Mouse (Mus musculus): ENCODE data around the gene Tnni3k. TPM values are rescaled to one million over a fixed set of nuclear protein-coding genes. Genes with fewer than 3 reads are reported as not detected.

Gene Tnni3k
- polyA plus RNA-seq, 2 experiments, result not detected

- Histone ChIP-seq H3K4me1 (replicated peaks; ENCODE audit: control insufficient read depth in 2 of 2, insufficient read depth in 2 of 2, low read length in 1 of 2) (no peaks in the 10 kb centered on the region), H3K36me3 (replicated peaks; ENCODE audit: control insufficient read depth, insufficient read depth, low read depth) (no peaks in the 10 kb centered on the region), H3K9ac (replicated peaks) (no peak overlapping the region), H3K4me3 (ENCODE audit: insufficient read depth in 1 of 2, low read depth in 2 of 2, low read length in 2 of 2) (no peak overlapping the region), H3K9me3 (ENCODE audit: control insufficient read depth, low read length) (no peaks in the 10 kb centered on the region), H3K27ac (no peak overlapping the region), H3K27me3 (ENCODE audit: control insufficient read depth, insufficient read depth, low read length) (no peaks in the 10 kb centered on the region), H3K4me2 (ENCODE audit: low read depth) (no peak overlapping the region)
- ATAC-seq (ENCODE audit: insufficient read depth) (no peak), DNase-seq (ENCODE audit: low read depth in 3 of 3, low spot score in 3 of 3) (no peak)
- TF ChIP-seq CTCF (IDR thresholded peaks at IDR 0.05; ENCODE audit: low read depth) (no peak), EP300 (IDR thresholded peaks at IDR 0.05; ENCODE audit: low read depth) (no peak)
- WGBS (ENCODE audit: insufficient replicate concordance), result 38% methylated on average over 3 of the region's 3 CpGs
These were observed 239.0 kb downstream of the Tnni3k start for GRCm38 (mm10) chr3:154816231-154816630.

- DNase-seq (ENCODE audit: low read depth in 3 of 3, low spot score in 3 of 3) (no peak), ATAC-seq (ENCODE audit: insufficient read depth) (no peak)
- WGBS (ENCODE audit: insufficient replicate concordance), result 29% methylated on average over 2 of the region's 2 CpGs
- H3K4me2 ChIP-seq (ENCODE audit: low read depth), result no peak overlapping the region
- no peaks in the 10 kb centered on the region for H3K27me3 ChIP-seq (ENCODE audit: control insufficient read depth, insufficient read depth, low read length)
- H3K27ac ChIP-seq, result no peak overlapping the region
- no peaks in the 10 kb centered on the region for H3K36me3 ChIP-seq (replicated peaks; ENCODE audit: control insufficient read depth, insufficient read depth, low read depth)
- no peaks in the 10 kb centered on the region for H3K9me3 ChIP-seq (ENCODE audit: control insufficient read depth, low read length)
- TF ChIP-seq CTCF (IDR thresholded peaks at IDR 0.05; ENCODE audit: low read depth) (no peak), EP300 (IDR thresholded peaks at IDR 0.05; ENCODE audit: low read depth) (no peak)
- H3K9ac ChIP-seq (replicated peaks), result no peak overlapping the region
- H3K4me1 ChIP-seq (replicated peaks; ENCODE audit: control insufficient read depth in 2 of 2, insufficient read depth in 2 of 2, low read length in 1 of 2), result no peaks in the 10 kb centered on the region
- H3K4me3 ChIP-seq (ENCODE audit: insufficient read depth in 1 of 2, low read depth in 2 of 2, low read length in 2 of 2), result no peak overlapping the region
These were observed 239.6 kb downstream of the Tnni3k start for GRCm38 (mm10) chr3:154815606-154816005.

- no peaks in the 10 kb centered on the region for H3K36me3 ChIP-seq (replicated peaks; ENCODE audit: control insufficient read depth, insufficient read depth, low read depth)
- H3K4me3 ChIP-seq (ENCODE audit: insufficient read depth in 1 of 2, low read depth in 2 of 2, low read length in 2 of 2), result no peak overlapping the region
- DNase-seq (ENCODE audit: low read depth in 3 of 3, low spot score in 3 of 3) (no peak), ATAC-seq (ENCODE audit: insufficient read depth) (no peak)
- no peak overlapping the region for H3K4me2 ChIP-seq (ENCODE audit: low read depth)
- TF ChIP-seq EP300 (IDR thresholded peaks at IDR 0.05; ENCODE audit: low read depth) (no peak), CTCF (IDR thresholded peaks at IDR 0.05; ENCODE audit: low read depth) (no peak)
- 13% methylated on average over 1 of the region's 1 CpGs for WGBS (ENCODE audit: insufficient replicate concordance)
- H3K27ac ChIP-seq, result no peak overlapping the region
- no peaks in the 10 kb centered on the region for H3K9me3 ChIP-seq (ENCODE audit: control insufficient read depth, low read length)
- no peaks in the 10 kb centered on the region for H3K27me3 ChIP-seq (ENCODE audit: control insufficient read depth, insufficient read depth, low read length)
- no peaks in the 10 kb centered on the region for H3K4me1 ChIP-seq (replicated peaks; ENCODE audit: control insufficient read depth in 2 of 2, insufficient read depth in 2 of 2, low read length in 1 of 2)
- H3K9ac ChIP-seq (replicated peaks), result no peak overlapping the region
These were observed 242.3 kb downstream of the Tnni3k start for GRCm38 (mm10) chr3:154812893-154813292.

DNA sequence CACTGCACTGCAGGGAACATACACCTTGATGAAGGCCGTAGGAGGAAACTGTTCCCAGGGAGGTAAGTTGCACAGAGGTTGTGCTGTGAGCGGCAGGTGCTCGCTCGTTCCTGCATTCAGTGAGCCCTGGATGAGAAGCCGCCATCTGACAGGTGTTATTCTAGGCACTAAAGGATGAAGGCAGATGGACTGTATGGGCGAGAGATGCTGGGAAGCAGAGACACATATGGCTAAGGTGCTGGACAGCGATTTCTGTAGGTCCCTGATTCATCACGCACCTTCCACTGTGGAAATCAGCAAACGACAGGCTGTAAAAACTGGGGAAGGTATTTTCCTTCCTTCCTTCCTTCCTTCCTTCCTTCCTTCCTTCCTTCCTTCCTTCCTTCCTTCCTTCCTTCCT lies 243.4 kb downstream of the Tnni3k start:
- Histone ChIP-seq H3K27me3 (ENCODE audit: control insufficient read depth, insufficient read depth, low read length) (no peaks in the 10 kb centered on the region), H3K4me3 (ENCODE audit: insufficient read depth in 1 of 2, low read depth in 2 of 2, low read length in 2 of 2) (no peak overlapping the region), H3K27ac (no peak overlapping the region), H3K4me1 (replicated peaks; ENCODE audit: control insufficient read depth in 2 of 2, insufficient read depth in 2 of 2, low read length in 1 of 2) (no peaks in the 10 kb centered on the region), H3K36me3 (replicated peaks; ENCODE audit: control insufficient read depth, insufficient read depth, low read depth) (no peaks in the 10 kb centered on the region), H3K9me3 (ENCODE audit: control insufficient read depth, low read length) (no peaks in the 10 kb centered on the region), H3K4me2 (ENCODE audit: low read depth) (no peak overlapping the region), H3K9ac (replicated peaks) (no peak overlapping the region)
- TF ChIP-seq CTCF (IDR thresholded peaks at IDR 0.05; ENCODE audit: low read depth) (no peak), EP300 (IDR thresholded peaks at IDR 0.05; ENCODE audit: low read depth) (no peak)
- WGBS (ENCODE audit: insufficient replicate concordance), result 50% methylated on average over 9 of the region's 9 CpGs
- ATAC-seq (ENCODE audit: insufficient read depth), result no peak
- DNase-seq (ENCODE audit: low read depth in 3 of 3, low spot score in 3 of 3), result no peak

DNA sequence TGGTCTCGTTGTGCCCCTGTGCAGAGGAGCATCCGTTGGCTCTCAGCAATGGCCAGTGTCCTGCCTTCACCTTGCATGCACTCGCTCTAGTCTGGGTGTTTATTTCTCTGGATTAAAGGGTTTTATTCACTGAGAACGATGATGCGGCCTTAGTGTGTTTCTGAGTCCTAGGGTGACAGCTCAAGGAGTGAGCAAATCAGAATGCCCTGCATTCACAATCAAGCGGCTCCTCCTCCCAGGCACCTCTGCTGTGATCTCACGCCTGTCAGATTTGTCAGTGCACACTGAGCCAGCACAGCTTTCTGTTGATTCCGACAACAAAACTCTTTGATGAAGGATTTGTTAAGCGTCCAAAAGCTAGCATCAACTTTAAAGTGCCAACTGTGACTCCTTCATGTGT lies 243.9 kb downstream of the Tnni3k start:
- TF ChIP-seq EP300 (IDR thresholded peaks at IDR 0.05; ENCODE audit: low read depth), result no peak
- TF ChIP-seq CTCF (IDR thresholded peaks at IDR 0.05; ENCODE audit: low read depth), result no peak
- Histone ChIP-seq H3K4me3 (ENCODE audit: insufficient read depth in 1 of 2, low read depth in 2 of 2, low read length in 2 of 2) (no peak overlapping the region), H3K27ac (no peak overlapping the region), H3K27me3 (ENCODE audit: control insufficient read depth, insufficient read depth, low read length) (no peaks in the 10 kb centered on the region), H3K4me1 (replicated peaks; ENCODE audit: control insufficient read depth in 2 of 2, insufficient read depth in 2 of 2, low read length in 1 of 2) (no peaks in the 10 kb centered on the region), H3K4me2 (ENCODE audit: low read depth) (no peak overlapping the region), H3K36me3 (replicated peaks; ENCODE audit: control insufficient read depth, insufficient read depth, low read depth) (no peaks in the 10 kb centered on the region), H3K9ac (replicated peaks) (no peak overlapping the region), H3K9me3 (ENCODE audit: control insufficient read depth, low read length) (no peaks in the 10 kb centered on the region)
- DNase-seq (ENCODE audit: low read depth in 3 of 3, low spot score in 3 of 3) (no peak), ATAC-seq (ENCODE audit: insufficient read depth) (no peak)
- 46% methylated on average over 9 of the region's 9 CpGs for WGBS (ENCODE audit: insufficient replicate concordance)

Measured in liver, embryonic 14.5 days (tissue).